Mouse (Mus musculus) liver, embryonic 15.5 days (tissue): Measurements from ENCODE around the gene Gjb3. TPM values are rescaled to one million over a fixed set of nuclear protein-coding genes. Genes with fewer than 3 reads are reported as not detected.

Source experiments
- ATAC-seq: fragments of 200-750 bp; cut with Nextera tagmentation; 2 replicates; pipeline ENCODE4 v1.8.0; 2017; ENCODE audit warnings: moderate number of reproducible peaks, mild to moderate bottlenecking, moderate library complexity; ENCODE audit not compliant: insufficient read depth
- H3K27ac ChIP-seq: fragments of 300-500 bp; sonication (generic); replicated peaks from 2 replicates; pipeline ENCODE4 v1.5.1; 2015; ENCODE audit warnings: mild to moderate bottlenecking, inconsistent platforms
- H3K27me3 ChIP-seq: fragments of 300-500 bp; sonication (generic); 2 replicates; pipeline ENCODE4 v1.6.1; 2015; ENCODE audit warnings: mild to moderate bottlenecking, inconsistent platforms
- H3K36me3 ChIP-seq: fragments of 300-500 bp; sonication (generic); replicated peaks from 2 replicates; pipeline ENCODE4 v1.6.1; 2015; ENCODE audit warnings: moderate library complexity, mild to moderate bottlenecking, inconsistent platforms
- H3K4me1 ChIP-seq: fragments of 300-500 bp; sonication (generic); replicated peaks from 2 replicates; pipeline ENCODE4 v1.6.1; 2015; ENCODE audit warnings: inconsistent platforms
- H3K4me2 ChIP-seq: fragments of 300-500 bp; sonication (generic); 2 replicates; pipeline ENCODE4 v1.6.1; 2015; ENCODE audit warnings: moderate library complexity, mild to moderate bottlenecking, inconsistent platforms
- H3K4me3 ChIP-seq: fragments of 300-500 bp; sonication (generic); replicated peaks from 2 replicates; pipeline ENCODE4 v1.5.1; 2015; ENCODE audit warnings: mild to moderate bottlenecking, inconsistent platforms
- H3K9ac ChIP-seq: fragments of 300-500 bp; sonication (generic); 2 replicates; pipeline ENCODE4 v1.6.1; 2015; ENCODE audit warnings: moderate library complexity, mild to moderate bottlenecking, inconsistent platforms
- H3K9me3 ChIP-seq: fragments of 300-500 bp; sonication (generic); replicated peaks from 2 replicates; pipeline ENCODE4 v1.6.1; 2016; ENCODE audit warnings: inconsistent platforms
- WGBS: fragments of 180-500 bp; shearing (Covaris S2); methylation state at CpG from one replicate; pipeline ENCODE4 v1.1.7; 2015; ENCODE audit warnings: mixed read lengths; ENCODE audit not compliant: insufficient replicate concordance; 5-methylcytosine and 5-hydroxymethylcytosine counted together
- polyA plus RNA-seq: library from polyadenylated mRNA; unstranded; fragments of >200 nt; fragmentation: Nextera tagmentation; extraction: Ambion mirVana; gene quantifications from 2 replicates; pipeline ENCODE4 v1.2.1, GENCODE M21; 2015

Gene Gjb3
- polyA plus RNA-seq, 1 experiment from 2014 or later, result 0.24 TPM

DNA sequence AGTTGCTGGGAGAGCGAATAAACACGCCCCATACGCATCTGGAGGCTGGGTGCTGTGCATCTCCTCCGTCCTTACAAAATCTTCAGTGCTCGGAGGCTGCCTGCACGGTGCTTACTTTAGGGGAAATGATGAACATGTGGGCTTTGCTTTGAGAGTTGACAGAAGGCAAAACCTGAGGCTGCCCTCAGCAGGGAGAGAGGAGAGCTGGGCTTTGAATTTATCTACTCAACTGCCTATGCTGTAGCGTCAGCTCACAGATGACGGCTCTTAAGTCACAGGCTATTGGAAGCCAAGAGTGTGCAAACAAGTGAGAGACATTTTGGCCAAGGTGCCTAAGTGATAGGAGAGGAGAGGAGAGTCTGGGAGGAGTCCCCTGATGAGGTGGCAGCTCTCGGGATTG is 51.4 kb downstream of the Gjb3 start:
- no peaks in the 10 kb centered on the region for H3K9me3 ChIP-seq
- ATAC-seq, result no peak
- H3K4me1 ChIP-seq, result no peaks in the 10 kb centered on the region
- no peaks in the 10 kb centered on the region for H3K27me3 ChIP-seq
- no peak overlapping the region for H3K4me2 ChIP-seq
- WGBS, result 59% methylated on average over 9 of the region's 9 CpGs
- no peak overlapping the region for H3K9ac ChIP-seq
- no peak overlapping the region for H3K27ac ChIP-seq
- H3K4me3 ChIP-seq, result no peak overlapping the region
- H3K36me3 ChIP-seq, result no peaks in the 10 kb centered on the region

DNA sequence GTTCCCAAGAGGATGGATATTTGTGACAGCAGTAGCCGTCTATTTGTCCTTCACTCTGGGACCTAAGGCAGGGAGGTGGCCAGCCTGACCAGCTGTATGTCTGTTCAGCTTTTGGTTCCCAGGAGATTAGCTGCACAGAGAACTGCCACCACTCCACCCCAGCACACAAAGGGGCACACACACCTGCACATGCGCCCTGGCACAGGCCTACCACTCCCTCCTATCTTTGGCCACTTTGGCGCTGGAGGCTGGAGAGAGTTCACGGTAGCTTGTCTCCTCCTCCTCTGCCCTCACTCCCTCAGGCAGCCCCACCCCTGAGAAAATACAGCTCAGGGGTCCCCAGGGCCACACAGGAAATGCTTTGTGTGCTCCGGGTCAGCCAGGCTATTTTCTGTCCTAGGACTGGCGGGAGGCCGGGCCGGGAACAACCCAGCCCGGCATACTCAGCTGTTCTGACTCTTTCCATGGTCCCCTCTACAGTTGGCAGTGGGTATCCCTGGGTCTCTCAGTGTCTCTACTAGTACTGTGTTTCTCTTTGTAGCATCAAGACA is 52.1 kb downstream of the Gjb3 start:
- WGBS, result 43% methylated on average over 9 of the region's 9 CpGs
- no peaks in the 10 kb centered on the region for H3K9me3 ChIP-seq
- no peaks in the 10 kb centered on the region for H3K27me3 ChIP-seq
- no peak overlapping the region for H3K27ac ChIP-seq
- no peak overlapping the region for H3K9ac ChIP-seq
- ATAC-seq, result no peak
- no peak overlapping the region for H3K4me3 ChIP-seq
- no peaks in the 10 kb centered on the region for H3K36me3 ChIP-seq
- no peak overlapping the region for H3K4me2 ChIP-seq
- H3K4me1 ChIP-seq, result no peaks in the 10 kb centered on the region

Other genes starting within 250 kb of the Gjb3 start
- 8.0 and 8.3 TPM in 2 replicates for gene Tmem35b, start 207.2 kb downstream of the Gjb3 start, polyA plus RNA-seq
- 0.20 and 0.40 TPM in 2 replicates for gene Dlgap3, start 161.6 kb downstream of the Gjb3 start, polyA plus RNA-seq
- gene Smim12, start 87.1 kb downstream of the Gjb3 start, polyA plus RNA-seq, result 26.2 and 27.1 TPM in 2 replicates
- 2.2 and 2.5 TPM in 2 replicates for gene Gja4, start 16.8 kb downstream of the Gjb3 start, polyA plus RNA-seq
- gene Gjb4, start 23.2 kb upstream of the Gjb3 start, polyA plus RNA-seq, result not detected in 2 replicates
- 0.07 TPM in 1 of 2 replicates, not detected in the other for gene Gjb5, start 27.3 kb upstream of the Gjb3 start, polyA plus RNA-seq